Mouse (Mus musculus) E14TG2a.4 (cell line): ENCODE measurements around the gene 4933428G20Rik.

ENCODE experiments used
- H3K27me3 ChIP-seq: 2 replicates; pipeline ENCODE4 v1.6.1; 2014; ENCODE audit warnings: low read length, control low read depth; ENCODE audit not compliant: insufficient read depth
- H3K36me3 ChIP-seq: 2 replicates; pipeline ENCODE4 v1.6.1; 2014; ENCODE audit warnings: low read length, control low read depth; ENCODE audit not compliant: insufficient read depth
- H3K4me1 ChIP-seq: replicated peaks from 2 replicates; pipeline ENCODE4 v1.6.1; 2014; ENCODE audit warnings: low read depth, low read length, control low read depth
- H3K4me3 ChIP-seq: replicated peaks from 2 replicates; pipeline ENCODE4 v1.5.1; 2014; ENCODE audit warnings: mild to moderate bottlenecking, low read length
- H3K9me3 ChIP-seq: 2 replicates; pipeline ENCODE4 v1.6.1; 2014; ENCODE audit warnings: low read length, control low read depth
- CTCF ChIP-seq: conservative IDR thresholded peaks from 2 replicates; pipeline ENCODE4 v1.5.1; 2014; ENCODE audit warnings: low read length
- NANOG ChIP-seq: IDR thresholded peaks from 2 replicates; pipeline ENCODE4 v1.6.1; 2014; ENCODE audit warnings: borderline replicate concordance, low read length, mixed read lengths
- POU5F1 ChIP-seq: IDR thresholded peaks from 2 replicates; pipeline ENCODE4 v1.6.1; 2014; ENCODE audit warnings: low read length, borderline replicate concordance

Gene 4933428G20Rik

GRCm38 (mm10) chr11:97441036-97441657, 59.0 kb downstream of the 4933428G20Rik start:
- H3K27me3 ChIP-seq = peaks cover 23% of the 10 kb centered on the region

More at GRCm38 (mm10) chr11:97441036-97441657, 59.0 kb downstream of the 4933428G20Rik start:
- Histone ChIP-seq H3K9me3 (no peaks in the 10 kb centered on the region), H3K36me3 (peaks cover 37% of the 10 kb centered on the region), H3K4me3 (peak overlapping the region; percentile 83), H3K4me1 (peaks cover 92% of the 10 kb centered on the region)
- TF ChIP-seq POU5F1 (no peak), CTCF (no peak), NANOG (no peak)
